Mouse (Mus musculus): Measurements from ENCODE around the gene Rbm42.
A peak's percentile ranks its signal among the peaks of the same experiment; 100 is the strongest.

Gene Rbm42

GRCm38 (mm10) chr7:30615049-30615760 lies 34.9 kb downstream of the Rbm42 start:
- no peak for DNase-seq

- peak; percentile 26 for DNase-seq
Observed at GRCm38 (mm10) chr7:30614454-30614853, 35.7 kb downstream of the Rbm42 start.

- DNase-seq: peak; percentile 76
Observed at GRCm38 (mm10) chr7:30613529-30614112, 36.5 kb downstream of the Rbm42 start.

GRCm38 (mm10) chr7:30612654-30613402 lies 37.3 kb downstream of the Rbm42 start, which contains the start of gene Upk1a:
Gene Upk1a, minus strand, starts transcription at chr7:30612847.
- no peak for DNase-seq

GRCm38 (mm10) chr7:30610043-30610442 lies 40.1 kb downstream of the Rbm42 start:
- no peak for DNase-seq

- no peak for DNase-seq
Observed at GRCm38 (mm10) chr7:30608476-30608875, 41.6 kb downstream of the Rbm42 start.

GRCm38 (mm10) chr7:30607706-30608309 lies 42.3 kb downstream of the Rbm42 start:
- peak; percentile 87 for DNase-seq

- DNase-seq: no peak
Observed at GRCm38 (mm10) chr7:30604944-30605343, 45.2 kb downstream of the Rbm42 start.

- no peak for DNase-seq
Observed at GRCm38 (mm10) chr7:30604424-30604823, 45.7 kb downstream of the Rbm42 start.

- peak; percentile 88 for DNase-seq
Observed at GRCm38 (mm10) chr7:30602583-30602982, 47.5 kb downstream of the Rbm42 start.

GRCm38 (mm10) chr7:30600651-30601050 lies 49.5 kb downstream of the Rbm42 start:
- DNase-seq: peak; percentile 84

- peak; percentile 97 for DNase-seq
Observed at GRCm38 (mm10) chr7:30599933-30600353, 50.2 kb downstream of the Rbm42 start.

- no peak for DNase-seq
Observed at GRCm38 (mm10) chr7:30598786-30599185, 51.3 kb downstream of the Rbm42 start, which contains the start of gene Zbtb32. Gene Zbtb32, minus strand, starts transcription at chr7:30598909.

- peak; percentile 70 for DNase-seq
Observed at GRCm38 (mm10) chr7:30596811-30597210, 53.3 kb downstream of the Rbm42 start.

GRCm38 (mm10) chr7:30596093-30596492 lies 54.0 kb downstream of the Rbm42 start:
- no peak for DNase-seq

- no peak for DNase-seq
Observed at GRCm38 (mm10) chr7:30594510-30595024, 55.5 kb downstream of the Rbm42 start.

- no peak for DNase-seq
Observed at GRCm38 (mm10) chr7:30593579-30594509, 56.3 kb downstream of the Rbm42 start.

GRCm38 (mm10) chr7:30592772-30593423 lies 57.2 kb downstream of the Rbm42 start:
- DNase-seq: peak; percentile 23

GRCm38 (mm10) chr7:30591605-30591951 lies 58.5 kb downstream of the Rbm42 start:
- no peak for DNase-seq
